Mouse (Mus musculus) lung, postnatal 25 days (tissue): ENCODE data around the gene Ldlrap1.
A peak's percentile ranks its signal among the peaks of the same experiment; 100 is the strongest.

ENCODE experiments used
- DNase-seq: peaks from one replicate; pipeline ENCODE4 v3.0.0; 2022; ENCODE audit warnings: low spot score

Gene Ldlrap1

DNA sequence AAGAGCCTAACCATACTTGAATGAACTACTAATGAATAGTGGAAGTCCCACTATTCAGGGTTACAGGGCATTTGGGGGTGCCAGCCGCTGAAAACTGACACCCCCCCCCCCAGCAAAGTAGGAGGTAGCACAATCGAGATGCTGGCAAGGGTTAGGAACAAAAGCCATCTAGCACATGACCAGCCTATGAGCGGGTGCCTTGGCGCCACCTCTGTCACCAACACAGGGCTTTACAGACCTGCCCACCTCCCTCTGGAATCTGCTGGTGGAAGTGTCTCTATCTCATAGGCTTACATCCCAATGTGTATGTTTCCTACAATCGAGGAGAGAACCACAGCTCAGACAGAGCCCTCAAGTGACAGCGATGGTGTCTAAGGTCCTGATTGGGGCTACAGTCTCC lies 17.0 kb downstream of the Ldlrap1 start:
- DNase-seq = no peak

DNA sequence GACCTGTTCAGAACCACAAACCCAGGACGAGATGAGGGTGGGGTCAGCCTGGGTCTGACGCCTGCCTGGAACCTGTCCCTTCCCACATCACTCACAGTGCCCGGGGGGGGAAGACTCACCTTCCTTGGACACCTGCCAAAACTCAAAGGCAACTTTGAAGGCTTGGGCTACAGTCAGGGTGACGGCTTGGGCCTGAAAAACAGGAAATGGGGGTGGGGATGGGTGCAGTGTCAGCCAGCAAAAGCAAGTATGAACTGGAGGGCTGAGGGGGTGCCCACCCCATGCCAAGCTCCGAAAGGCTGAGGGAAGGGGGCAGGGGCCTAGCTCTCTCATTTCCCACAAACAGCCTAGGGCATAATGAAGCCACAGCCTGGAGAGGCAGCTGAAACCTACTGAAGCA lies 17.6 kb downstream of the Ldlrap1 start:
- DNase-seq = peak; percentile 66

DNA sequence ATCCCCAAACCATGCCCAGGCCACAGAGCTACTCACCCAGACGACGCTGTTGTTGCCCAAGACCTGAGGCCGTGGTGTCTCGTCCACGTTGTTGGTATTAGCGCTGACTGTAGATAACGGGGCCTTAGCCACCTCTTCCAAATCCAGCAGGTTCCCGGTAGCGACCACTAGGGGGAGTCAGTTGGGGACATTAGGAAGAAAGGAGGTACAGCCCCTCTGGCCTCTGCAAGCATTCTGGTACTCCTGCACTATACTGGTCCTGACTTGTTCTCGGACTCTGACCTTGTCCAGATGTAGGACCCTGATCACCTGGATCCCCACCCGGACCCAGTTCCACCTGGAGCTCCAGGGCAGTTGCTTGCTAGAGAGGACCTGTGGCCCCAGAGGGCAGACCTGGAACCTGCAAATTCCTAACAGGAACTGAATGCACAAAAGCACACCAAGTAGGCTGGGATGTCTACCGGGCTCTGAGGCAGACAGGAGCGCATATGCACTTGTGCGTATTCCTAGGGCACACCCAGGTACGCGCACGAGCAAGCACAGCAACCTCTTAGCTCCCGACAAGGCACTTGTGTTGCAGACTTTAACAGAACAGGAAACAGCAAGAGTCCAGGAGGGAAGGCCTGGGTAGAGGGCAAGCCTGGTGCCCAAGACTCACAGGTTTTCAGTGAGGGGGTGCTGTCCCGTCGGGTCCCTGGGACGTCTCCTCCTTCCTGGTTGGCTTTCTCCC lies 18.4 kb downstream of the Ldlrap1 start:
- DNase-seq = no peak

DNA sequence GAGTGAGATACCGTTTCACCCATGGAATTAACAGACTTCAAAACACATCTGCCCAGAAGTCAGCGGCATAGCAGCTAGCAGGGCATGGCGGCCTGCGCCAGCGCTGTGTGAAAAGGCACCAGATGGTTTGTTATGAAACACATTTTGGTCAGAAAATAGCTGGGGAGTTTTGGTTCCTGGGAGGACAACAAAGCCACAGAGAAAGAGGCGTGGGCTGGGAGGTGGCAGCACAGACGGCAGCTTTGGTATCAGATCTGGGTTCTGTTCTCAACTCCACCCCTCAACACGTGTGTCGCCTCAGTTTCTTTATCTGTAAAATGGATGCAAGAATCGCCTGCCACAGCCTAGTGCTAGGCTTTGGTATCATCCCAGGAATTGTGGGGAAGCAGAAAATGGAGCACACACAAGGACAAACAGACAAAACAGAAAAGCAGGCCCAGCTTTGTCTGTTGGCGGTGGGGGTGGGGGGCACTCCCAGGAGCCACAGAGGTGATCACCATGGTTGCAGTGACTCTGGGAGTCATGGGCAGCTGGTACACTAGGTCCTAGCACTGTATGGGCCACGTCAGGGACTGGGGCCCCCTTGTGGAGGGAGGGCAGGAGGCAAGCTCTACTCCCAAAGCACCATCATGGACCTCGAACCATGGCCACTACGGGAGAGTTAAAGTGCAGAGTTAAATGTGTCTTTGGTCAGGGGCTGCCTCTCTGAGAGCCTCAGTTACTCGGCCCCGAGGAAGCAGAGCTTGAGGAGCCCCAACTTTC lies 21.7 kb downstream of the Ldlrap1 start:
- DNase-seq = no peak

DNA sequence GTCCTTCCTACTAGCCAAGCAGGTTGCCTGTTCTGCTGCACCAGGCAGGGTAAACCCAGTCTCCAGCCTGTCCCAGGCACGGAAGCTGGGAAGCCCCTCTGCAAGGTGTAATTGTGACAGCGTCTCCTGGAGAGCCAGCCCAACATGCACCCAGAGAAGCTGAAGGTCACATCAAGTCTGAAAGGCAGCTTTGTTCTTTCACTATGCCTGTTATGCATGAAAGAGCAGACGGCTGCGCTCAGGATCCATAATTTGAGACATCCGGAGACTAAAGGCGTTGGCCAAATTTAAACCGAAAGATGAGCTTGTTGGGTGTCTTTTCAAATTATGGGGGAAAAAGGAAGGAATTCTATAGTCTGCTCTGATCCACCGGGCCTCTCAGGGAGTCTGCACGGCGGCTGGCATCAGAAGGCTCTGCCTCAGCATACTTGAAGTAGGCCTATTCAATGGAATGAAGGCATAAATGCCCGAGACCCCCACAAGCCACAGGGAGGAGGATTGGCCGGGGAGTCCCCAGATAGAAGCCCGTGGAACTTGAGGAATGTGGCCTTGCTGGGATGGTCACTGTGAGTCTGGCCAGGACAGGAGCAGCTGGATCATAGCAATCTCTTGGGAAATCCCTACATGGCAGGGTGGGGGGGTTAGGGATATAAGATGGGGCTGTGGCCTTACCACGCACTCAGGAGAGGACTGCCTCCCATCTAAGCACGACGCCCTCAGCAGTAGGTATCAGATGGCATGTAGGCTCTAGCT lies 23.8 kb downstream of the Ldlrap1 start:
- no peak for DNase-seq

DNA sequence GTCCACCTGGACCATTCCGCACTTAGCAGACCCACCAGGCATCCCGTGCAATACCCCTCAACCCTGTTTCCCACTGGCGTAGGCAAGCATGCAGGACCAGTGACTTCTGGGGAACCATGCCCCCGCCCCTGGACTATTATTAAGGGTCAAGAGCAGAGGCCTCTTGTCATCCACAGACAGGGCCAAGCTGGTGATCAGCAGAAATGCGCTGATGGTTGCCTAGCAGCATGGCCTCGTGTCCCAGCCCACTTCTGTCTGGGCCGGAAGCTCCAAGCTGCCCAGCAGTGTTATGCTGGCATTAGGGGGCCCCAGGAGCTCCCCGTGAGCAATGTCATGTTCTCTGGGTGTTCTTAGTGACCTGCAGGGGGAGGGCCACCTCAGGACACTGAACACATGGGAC lies 25.9 kb downstream of the Ldlrap1 start:
- DNase-seq = no peak

DNA sequence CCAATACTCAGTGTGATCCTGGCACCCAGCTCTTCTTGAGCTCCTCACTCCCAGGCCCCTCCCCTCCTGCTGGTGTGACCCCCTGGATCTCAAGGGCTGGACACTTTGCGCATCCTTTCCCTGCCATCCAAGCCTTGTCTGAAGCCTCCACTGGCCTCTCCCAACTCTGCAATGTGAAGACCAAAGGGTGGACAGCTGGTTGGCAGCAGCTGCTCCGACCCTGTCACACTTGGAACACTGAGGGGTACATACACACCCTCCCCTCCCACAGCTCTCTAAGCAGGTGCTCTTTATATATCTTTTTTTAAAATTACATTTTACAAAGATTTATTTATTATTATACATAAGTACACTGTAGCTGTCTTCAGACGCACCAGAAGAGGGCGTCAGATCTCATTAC lies 27.6 kb downstream of the Ldlrap1 start:
- no peak for DNase-seq

DNA sequence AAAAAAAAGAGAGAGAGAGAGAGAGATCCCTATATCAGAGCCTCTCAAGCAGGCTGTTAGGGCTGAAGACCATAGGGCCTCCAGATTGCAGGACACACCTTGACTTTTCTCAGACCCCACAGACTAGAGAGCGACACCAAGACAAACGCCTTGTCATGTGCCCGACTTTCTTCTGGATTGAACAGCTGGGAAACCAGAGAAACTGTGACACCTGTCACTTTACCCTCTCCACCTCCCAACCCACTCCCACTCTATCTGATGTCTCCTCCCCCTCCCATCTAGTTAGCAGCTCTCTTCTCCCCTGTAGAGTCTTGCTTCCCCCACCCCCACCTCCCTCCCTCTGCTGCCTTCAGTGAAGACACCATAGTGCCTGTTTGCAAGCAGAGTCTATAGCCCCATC lies 28.3 kb downstream of the Ldlrap1 start:
- DNase-seq = no peak

DNA sequence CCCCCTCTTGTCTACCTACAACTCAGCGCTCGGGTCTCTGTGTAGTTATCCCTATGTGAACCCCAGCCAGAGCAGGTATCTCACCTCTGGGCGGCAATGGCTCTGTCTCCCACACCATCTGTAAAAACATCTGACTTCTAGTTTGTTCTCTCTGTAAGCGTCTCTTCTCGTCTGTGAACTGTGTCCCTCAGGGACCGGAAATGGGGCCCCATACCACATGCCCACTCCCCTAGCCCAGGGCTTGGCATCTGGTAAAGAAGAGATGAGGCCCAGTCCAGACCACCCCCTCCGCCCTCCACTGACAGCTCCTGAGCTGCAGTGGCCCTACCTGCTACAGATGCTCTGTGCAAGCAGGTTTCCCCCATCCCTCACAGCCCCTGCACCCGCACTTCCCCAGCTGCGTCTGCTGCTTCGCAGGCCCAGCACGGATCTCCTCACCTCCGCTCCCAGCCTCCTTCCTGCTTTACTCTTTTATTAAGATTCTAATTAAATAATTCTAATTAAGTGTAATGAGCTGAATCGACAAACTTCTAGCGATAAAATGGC lies 30.4 kb downstream of the Ldlrap1 start:
- DNase-seq = no peak

DNA sequence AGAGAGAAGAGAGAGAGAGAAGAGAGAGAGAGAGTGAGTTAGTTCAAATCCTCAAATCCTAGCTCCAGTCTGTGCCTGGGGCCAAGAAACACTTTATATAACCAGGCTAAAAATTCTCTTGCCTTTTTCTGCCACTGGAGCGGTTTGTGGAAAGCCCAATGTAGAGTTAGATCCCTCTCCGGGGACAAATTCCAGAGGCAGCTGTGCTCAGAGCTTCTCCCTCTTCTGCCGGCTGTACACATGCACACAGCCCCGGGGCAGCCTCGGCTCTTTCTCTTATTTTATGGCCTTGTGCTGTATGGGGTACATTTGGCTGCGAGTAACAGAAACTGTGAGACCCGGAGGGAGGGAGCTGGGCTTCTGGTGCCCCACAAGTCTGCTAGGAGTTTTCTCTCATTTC lies 31.7 kb downstream of the Ldlrap1 start:
- DNase-seq = no peak

DNA sequence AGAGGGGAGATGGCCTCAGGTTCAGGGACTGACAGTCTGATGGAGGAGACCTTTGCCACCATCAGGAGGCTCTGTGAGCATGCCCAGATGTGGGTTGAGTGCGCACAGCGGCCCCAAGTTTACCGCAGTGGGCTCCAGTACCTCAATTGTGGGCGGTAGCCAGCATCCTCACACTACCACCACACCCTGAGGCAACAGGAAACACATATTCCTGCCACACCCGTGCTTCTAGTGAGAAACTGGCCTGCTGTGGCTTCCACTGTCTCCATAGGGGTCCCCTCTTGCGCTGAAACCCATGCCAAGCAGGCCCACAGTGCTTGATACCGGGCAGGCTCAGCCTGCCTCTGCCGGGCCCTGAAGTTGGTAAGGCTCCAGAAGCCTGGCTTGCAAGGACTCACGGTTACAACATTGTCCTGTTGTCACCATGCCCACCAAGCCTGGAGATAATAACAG lies 33.2 kb downstream of the Ldlrap1 start:
- DNase-seq = peak; percentile 69

DNA sequence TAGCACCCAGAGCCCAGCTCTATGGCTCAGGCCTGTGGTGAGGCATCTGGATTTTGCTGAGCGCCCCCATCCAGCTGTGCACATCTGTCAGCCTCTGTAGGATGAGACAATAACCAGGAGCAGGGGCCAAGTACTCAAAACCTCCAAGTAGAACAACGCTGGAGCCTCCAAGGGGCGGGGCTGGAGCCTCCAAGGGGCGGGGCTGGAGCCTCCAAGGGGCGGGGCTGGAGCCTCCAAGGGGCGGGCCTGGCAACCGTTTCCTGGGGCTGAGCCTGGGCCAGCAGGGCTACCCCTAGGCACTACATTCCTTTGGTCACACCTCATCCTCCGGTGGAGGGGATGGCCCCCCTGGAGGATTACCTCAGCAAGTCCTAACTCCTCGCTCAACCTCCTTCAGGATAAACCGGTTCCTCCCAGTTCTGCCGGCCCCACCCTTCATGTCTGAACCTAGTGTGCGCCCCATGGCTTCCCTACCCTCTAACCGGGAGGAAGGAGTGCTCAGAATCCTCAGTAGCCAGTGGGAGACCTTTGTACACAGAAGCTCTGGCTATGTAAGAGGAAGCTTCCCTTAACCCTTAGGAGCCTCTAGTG lies 33.7 kb downstream of the Ldlrap1 start:
- peak; percentile 69 for DNase-seq

DNA sequence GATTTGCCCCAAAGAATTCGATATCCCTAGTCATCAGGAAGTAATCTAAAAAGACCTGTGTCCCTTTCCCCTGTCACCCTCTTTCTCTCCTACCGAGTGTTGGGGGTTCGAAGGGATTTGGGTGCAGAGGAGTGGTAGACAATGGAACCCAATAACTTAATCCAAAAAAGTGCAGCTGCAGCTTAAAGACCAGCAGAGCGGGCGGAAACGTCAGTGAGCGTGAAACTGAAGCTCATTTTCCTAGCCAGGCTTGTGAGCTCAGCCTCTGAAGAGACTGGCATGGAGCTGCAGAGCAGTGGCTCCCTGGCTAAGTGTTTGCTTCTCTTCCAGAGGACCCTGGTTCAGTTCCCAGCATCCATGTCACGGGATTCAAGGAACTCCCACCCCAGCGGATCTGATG lies 34.5 kb downstream of the Ldlrap1 start:
- no peak for DNase-seq

DNA sequence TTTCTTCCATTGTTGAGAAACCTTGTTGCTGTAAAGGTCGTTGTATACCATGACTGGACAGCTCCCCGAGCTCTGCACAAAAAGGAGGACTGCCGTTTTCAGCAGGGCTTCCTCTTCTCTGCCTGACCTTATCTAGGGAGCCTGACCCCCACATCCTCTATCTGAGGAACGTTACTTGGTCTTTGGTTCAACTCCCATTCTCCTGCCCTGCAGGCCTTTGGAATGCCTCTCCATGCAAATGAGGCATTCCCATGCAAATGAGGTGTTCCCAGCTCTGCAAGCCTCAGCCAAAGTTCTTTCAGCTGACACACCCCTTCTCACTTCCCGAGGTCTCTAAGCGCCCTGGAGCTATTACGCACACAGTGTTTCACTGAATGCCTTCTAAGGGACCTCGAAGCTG lies 37.7 kb downstream of the Ldlrap1 start:
- DNase-seq = peak; percentile 32

DNA sequence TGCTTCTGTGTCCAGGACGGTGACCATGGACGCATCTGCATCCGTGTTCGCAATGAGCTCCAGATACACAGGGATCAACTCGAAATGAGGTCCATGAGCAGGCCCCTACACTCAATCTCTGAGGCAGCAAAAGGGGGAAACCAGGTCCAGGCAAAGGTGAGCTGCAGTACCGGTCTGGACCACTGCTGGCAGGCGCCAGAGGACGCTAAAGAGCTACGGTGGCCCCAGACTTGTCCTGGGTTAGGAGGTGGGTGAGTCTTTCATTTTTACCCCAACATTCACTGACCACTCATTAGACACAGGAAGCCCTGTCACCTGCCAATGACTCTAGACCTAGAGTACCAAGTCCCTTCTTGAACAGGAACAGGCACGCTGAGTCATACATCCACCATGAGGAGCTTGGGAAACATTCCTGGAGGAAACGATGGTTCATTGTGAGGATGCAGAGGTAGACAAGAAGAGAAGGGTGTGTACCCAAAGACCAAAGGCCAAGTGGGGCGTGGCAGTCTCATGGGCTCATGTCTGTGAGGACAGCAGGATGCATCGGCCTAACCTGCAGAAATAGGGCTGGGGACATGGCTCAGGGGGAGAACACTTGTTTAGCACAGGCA lies 42.0 kb downstream of the Ldlrap1 start:
- DNase-seq = no peak

DNA sequence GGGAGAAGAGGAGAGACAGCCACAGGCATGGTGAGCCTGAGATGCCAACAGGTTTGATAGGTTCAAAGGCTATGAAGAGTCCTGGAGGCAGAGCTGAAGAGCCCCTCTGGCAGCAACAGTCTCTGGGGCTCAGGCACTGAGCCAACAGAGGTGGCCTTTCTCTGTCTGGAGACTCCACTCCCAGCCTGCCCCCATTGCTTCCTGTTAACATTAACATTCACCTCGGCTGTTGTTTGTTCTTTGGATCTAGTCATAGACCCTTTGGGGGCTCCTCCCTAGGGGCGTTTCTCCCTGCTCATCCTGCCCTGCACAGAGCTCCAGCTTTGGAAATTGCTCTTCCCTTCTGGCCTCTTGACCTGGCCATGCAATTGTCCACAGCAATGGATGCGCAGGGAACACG lies 42.9 kb downstream of the Ldlrap1 start:
- DNase-seq = no peak

DNA sequence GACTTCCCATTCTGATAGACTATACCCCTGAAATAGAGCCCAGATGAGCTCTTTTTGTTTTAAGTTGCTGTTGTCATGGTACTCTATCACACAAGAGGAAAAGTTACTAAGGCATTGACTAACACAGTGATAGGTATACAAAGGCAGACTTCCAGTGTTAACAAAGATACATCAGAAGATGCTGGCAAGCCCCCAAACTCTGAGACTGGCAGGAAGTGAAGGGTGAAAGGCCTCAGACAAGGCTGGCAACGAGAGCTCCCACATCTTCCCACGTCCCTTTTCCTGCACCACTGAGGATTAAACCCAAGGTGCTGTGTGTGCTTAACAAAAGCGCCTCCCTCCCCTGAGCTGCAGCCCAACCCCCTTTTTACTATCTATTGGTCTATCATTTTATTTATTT lies 44.6 kb downstream of the Ldlrap1 start:
- DNase-seq = no peak

DNA sequence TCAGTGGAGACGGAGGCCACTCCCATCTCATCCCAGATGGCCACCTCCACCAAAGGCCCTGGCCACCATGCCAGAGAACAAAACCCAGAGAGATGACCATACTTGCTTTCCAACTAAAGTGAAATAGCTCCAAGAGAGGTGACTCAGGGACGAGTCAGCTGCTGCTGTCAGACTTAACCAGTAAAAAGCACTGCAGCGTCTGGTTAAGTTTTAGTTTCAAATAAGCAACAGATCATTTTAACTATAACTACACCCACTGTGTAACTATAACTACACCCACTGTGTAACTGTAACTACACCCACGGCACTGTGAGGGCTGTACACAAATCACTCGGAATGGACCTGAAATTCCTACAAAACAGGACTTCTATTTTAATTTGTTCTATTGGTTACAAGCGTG lies 46.7 kb downstream of the Ldlrap1 start:
- DNase-seq = no peak

DNA sequence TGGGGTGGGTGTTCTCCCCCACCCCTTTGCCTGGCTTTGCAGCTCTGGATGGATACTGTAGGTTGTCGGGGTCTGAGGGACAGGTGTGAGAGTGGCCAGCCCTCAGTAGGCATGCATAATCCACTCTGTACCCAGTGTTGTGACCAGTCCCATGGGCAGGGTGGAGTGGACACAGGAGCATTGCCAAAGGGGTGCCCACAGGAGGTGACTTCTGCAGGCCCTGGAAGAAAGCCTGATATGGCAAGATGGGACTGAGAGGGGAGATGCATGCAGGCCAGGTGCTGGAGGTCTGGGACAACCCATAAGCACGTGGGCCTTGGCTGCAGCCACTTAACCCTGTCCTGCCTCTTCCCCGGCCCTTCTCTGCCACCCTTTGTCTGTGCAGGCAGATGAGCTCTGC lies 47.5 kb downstream of the Ldlrap1 start:
- DNase-seq = no peak

DNA sequence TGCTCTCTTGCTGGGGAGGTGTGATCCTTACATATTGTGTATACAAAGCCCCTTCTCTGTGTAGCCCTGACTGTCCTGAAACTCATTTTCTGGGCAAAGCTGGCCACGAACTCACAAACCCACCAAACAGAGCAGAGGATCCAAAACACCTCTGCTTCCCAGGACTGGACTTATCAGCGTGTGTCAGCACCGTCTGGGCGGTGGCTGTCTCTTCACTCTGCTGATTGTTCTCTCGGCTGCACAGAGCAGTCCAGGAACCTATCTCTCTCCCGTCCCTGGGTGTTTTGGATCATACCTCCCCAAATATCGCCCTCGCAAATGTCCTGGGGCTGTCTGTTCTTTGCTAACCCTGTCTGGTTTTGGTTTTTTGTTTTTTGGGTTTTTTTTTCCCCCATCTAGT lies 48.3 kb downstream of the Ldlrap1 start:
- no peak for DNase-seq

DNA sequence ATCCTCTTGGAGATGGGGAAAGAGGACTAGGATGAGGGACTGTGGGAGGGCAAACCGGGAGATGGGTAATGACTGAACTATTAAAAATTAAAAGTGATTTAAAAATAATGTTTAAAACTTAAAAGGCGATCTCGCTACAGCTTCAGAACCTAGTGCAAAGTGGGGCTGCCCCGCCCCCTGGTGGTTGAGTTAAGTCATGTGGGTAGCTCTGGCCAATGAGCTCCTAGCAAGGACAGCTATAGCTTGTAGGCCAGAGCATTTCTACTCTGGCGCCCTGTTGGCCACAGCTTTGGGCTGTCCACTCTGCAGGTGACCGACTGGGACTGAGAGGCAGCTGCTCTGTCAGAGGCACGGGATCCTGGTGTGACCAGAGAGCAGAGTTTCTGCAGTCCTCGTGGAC lies 53.9 kb downstream of the Ldlrap1 start:
- DNase-seq = peak; percentile 83

DNA sequence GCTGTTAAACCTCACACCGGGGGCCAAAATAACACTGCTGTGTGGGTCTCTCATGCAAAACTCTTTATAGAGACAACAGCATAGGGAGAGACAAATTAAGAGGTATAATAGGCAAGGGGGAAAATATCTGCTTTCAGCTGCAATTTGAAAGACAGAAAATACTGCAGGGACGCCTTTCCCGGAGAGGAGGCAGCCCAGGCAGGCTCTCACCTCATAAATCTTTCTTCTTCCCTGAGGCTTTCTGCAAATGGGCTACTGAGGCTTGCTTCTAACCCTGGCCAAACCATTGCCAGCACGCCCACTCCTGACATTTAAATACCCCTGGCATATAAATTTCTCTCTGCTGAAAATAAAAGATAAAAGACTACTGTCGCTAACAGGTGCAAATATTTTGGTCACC lies 62.5 kb downstream of the Ldlrap1 start:
- no peak for DNase-seq
